Mouse (Mus musculus): ENCODE results near the gene Arhgef10l. TPM values are rescaled to one million over a fixed set of nuclear protein-coding genes. Genes with fewer than 3 reads are reported as not detected.
A peak's percentile ranks its signal among the peaks of the same experiment; 100 is the strongest.

The Arhgef10l gene
- total and polyA plus RNA-seq, 2 experiments, result 17.7 to 69.9 TPM

DNA sequence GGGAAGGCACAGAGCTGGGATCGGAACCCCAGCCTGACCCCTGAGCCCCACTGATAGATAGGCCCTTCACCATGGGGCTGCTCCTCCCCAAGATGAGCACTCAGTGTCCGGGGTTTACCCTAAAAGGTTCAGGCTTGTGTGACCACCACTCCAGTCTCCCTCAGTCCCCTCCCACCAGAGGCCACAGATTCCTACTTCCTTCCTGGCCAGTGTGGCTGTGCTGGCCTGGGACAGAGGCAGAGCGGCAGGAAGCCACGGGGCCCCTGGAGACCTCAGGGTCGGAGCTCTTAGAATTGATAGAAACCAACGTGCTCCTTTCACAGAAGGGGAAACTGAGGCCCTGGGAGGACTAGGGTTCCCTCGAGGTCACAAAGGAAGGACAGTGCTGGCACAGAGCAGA lies 3.4 kb downstream of the Arhgef10l start:
- H3K79me2 ChIP-seq (ENCODE audit: control insufficient read depth, insufficient read depth, low read length), result no peaks in the 10 kb centered on the region
- H3K27ac ChIP-seq (replicated peaks; ENCODE audit: insufficient read depth, low read depth, low read length), result peak overlapping the region; percentile 11; the same call in 1 of the 2 replicates
- TF ChIP-seq CTCF (IDR thresholded peaks at IDR 0.05; ENCODE audit: low read depth, low read length) (no peak), POLR2A (IDR thresholded peaks at IDR 0.05; ENCODE audit: extremely low read depth, insufficient read depth, low read length) (no peak)
- H3K9ac ChIP-seq (ENCODE audit: low read depth, low read length), result no peak overlapping the region
- no peaks in the 10 kb centered on the region for H3K27me3 ChIP-seq (ENCODE audit: control insufficient read depth, insufficient read depth, low read length)
- H3K4me3 ChIP-seq (ENCODE audit: insufficient read depth, low read depth, low read length), result no peak overlapping the region
- 47% methylated on average over 7 of the region's 7 CpGs for WGBS
- H3K4me1 ChIP-seq (ENCODE audit: control insufficient read depth, insufficient read depth, low read length), result peaks cover 3% of the 10 kb centered on the region; the same call in 1 of the 2 replicates
- no peak for DNase-seq (ENCODE audit: extremely low read depth, low read depth, low spot score)
- no peaks in the 10 kb centered on the region for H3K36me3 ChIP-seq (ENCODE audit: control insufficient read depth, insufficient read depth, low read length)

DNA sequence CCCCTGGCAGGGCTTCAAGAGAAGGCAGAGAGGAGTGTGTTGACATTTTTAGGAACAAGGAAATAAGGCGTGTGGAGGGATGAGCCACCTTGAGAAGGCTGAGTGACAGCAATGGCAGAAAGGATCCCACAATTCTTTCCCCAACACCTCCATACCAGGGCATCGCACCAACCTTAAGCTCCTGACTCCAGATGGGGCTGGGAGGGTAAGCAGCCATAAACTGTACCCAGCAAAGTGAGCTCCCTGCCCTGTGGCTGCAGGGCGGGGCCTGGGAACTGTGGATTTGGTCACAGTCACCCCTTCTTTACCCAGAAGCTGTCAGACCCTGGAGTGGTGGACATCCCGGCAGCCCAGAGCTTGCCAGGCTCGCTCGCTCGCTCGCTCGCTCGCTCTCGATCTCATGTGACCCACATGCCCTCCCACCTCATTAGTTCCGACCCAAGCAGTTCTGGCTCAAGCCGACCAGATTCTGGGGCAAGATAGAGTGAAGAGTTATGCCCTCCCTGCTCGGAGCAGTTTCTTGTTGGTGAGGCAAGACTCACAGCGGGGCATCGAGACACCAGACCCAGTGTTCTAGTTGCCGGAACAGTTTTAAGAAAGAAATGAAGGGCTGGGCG lies 4.3 kb downstream of the Arhgef10l start:
- Histone ChIP-seq H3K4me3 (ENCODE audit: insufficient read depth, low read depth, low read length) (no peak overlapping the region), H3K27ac (replicated peaks; ENCODE audit: insufficient read depth, low read depth, low read length) (no peak overlapping the region), H3K9ac (ENCODE audit: low read depth, low read length) (no peak overlapping the region), H3K27me3 (ENCODE audit: control insufficient read depth, insufficient read depth, low read length) (no peaks in the 10 kb centered on the region), H3K36me3 (ENCODE audit: control insufficient read depth, insufficient read depth, low read length) (no peaks in the 10 kb centered on the region), H3K79me2 (ENCODE audit: control insufficient read depth, insufficient read depth, low read length) (no peaks in the 10 kb centered on the region), H3K4me1 (ENCODE audit: control insufficient read depth, insufficient read depth, low read length) (peaks cover 5% of the 10 kb centered on the region)
- WGBS, result 88% methylated on average over 18 of the region's 18 CpGs
- DNase-seq (ENCODE audit: extremely low read depth, low read depth, low spot score), result no peak
- TF ChIP-seq CTCF (IDR thresholded peaks at IDR 0.05; ENCODE audit: low read depth, low read length), result no peak
- TF ChIP-seq POLR2A (IDR thresholded peaks at IDR 0.05; ENCODE audit: extremely low read depth, insufficient read depth, low read length), result no peak

DNA sequence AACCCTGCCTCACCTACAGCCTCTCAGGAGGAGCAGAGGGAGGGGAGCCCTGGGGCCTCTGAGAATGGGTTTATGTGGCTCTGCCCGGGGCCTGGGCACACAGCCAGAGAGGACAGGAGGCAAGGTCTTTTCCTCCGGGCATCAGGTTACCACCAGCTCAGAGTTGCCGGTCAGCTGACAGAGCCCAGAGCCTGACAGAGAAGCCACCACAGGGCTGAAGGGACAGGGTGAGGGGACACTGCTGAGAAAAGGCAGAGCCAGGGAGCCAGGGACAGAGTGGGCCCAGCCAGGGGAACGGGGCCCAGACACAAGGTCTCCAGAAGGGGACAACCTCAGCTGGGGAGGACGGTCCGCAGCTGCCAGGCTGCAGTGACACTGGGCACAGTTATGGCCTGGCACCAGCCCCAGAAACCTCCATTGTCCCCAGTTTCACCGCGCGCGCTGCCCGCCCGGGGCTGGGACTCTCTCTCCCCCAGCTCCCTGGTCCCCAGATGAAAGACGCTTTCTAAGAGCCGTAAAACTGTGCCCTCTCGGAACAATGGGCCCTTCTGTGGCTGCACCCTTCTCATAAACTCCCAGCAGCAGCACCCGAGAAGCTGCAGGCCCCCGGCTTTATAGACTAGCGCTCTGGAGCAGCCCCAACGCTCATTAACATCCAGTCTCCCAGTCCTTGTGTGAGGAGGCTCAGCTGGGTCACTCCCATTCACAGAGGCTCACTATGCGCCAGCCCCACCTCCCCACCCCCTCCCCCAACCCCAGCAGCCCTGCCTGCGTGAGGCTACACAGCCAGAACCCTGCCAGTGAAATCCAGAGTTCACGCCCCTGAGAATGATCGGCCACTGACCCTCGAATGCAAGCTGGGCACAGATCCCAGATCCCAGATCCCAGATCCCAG lies 7.9 kb downstream of the Arhgef10l start:
- no peak for TF ChIP-seq POLR2A (IDR thresholded peaks at IDR 0.05; ENCODE audit: extremely low read depth, insufficient read depth, low read length)
- no peak for TF ChIP-seq CTCF (IDR thresholded peaks at IDR 0.05; ENCODE audit: low read depth, low read length)
- peak overlapping the region; percentile 50 for H3K9ac ChIP-seq (ENCODE audit: low read depth, low read length)
- WGBS, result 15% methylated on average over 24 of the region's 24 CpGs

DNA sequence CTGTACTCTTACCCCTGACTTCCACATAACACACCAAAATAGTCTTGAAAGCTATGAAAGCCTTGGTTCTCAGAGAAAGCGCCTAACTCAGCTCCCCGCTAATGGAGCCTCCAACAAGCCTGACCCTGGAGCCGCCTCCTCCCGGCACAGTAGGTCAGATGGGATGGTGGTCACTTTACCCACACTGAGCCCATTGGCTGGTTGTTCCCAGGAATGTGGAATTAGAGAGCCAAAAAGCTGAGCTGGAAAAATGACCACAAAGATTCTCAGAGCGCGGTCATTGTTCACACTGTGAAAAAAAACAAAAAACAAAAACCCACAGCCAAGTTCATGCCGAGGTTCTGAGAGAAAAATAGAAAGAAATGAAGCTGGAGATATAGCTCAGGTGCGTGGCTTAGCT lies 9.3 kb downstream of the Arhgef10l start:
- H3K4me3 ChIP-seq (ENCODE audit: insufficient read depth, low read depth, low read length), result no peak overlapping the region
- H3K27ac ChIP-seq (replicated peaks; ENCODE audit: insufficient read depth, low read depth, low read length), result no peak overlapping the region
- no peaks in the 10 kb centered on the region for H3K27me3 ChIP-seq (ENCODE audit: control insufficient read depth, insufficient read depth, low read length)
- H3K9ac ChIP-seq (ENCODE audit: low read depth, low read length), result no peak overlapping the region
- 85% methylated on average over 8 of the region's 8 CpGs for whole genome bisulfite sequencing
- peaks cover 5% of the 10 kb centered on the region for H3K4me1 ChIP-seq (ENCODE audit: control insufficient read depth, insufficient read depth, low read length)
- TF ChIP-seq POLR2A (IDR thresholded peaks at IDR 0.05; ENCODE audit: extremely low read depth, insufficient read depth, low read length), result no peak
- TF ChIP-seq CTCF (IDR thresholded peaks at IDR 0.05; ENCODE audit: low read depth, low read length), result no peak
- no peak for DNase-seq (ENCODE audit: extremely low read depth, low read depth, low spot score)
- H3K79me2 ChIP-seq (ENCODE audit: control insufficient read depth, insufficient read depth, low read length), result no peaks in the 10 kb centered on the region
- no peaks in the 10 kb centered on the region for H3K36me3 ChIP-seq (ENCODE audit: control insufficient read depth, insufficient read depth, low read length)

More for the DNA sequence above, 7.9 kb downstream of the Arhgef10l start:
- Histone ChIP-seq H3K36me3 (ENCODE audit: control insufficient read depth, insufficient read depth, low read length) (no peaks in the 10 kb centered on the region), H3K4me1 (ENCODE audit: control insufficient read depth, insufficient read depth, low read length) (peaks cover 5% of the 10 kb centered on the region), H3K27ac (replicated peaks; ENCODE audit: insufficient read depth, low read depth, low read length) (peak overlapping the region; percentile 32), H3K79me2 (ENCODE audit: control insufficient read depth, insufficient read depth, low read length) (no peaks in the 10 kb centered on the region), H3K27me3 (ENCODE audit: control insufficient read depth, insufficient read depth, low read length) (no peaks in the 10 kb centered on the region), H3K4me3 (ENCODE audit: insufficient read depth, low read depth, low read length) (peak overlapping the region; percentile 33; the same call in 1 of the 2 replicates)
- DNase-seq (ENCODE audit: extremely low read depth, low read depth, low spot score), result peak; percentile 76

DNA sequence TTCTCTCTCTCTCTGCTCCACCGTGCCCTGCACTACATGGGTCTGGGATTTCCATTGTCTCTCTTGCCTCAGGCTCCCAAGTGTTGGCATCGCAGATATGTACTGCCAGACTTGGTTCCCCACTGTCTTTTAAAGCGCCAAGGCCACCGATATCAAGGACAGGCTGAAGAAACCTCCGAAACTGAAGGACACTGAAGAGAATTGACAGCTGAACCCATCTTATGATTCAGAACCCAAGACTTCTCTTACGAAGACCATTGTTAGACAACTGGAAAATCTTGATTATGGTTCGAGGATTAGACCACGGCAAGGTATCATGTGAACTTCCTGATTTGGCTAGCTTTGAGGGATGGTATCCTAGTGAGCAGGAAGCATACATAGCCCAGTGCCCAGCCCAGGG lies 11.0 kb downstream of the Arhgef10l start:
- H3K4me3 ChIP-seq (ENCODE audit: insufficient read depth, low read depth, low read length), result no peak overlapping the region
- H3K36me3 ChIP-seq (ENCODE audit: control insufficient read depth, insufficient read depth, low read length), result no peaks in the 10 kb centered on the region
- H3K9ac ChIP-seq (ENCODE audit: low read depth, low read length), result no peak overlapping the region
- no peaks in the 10 kb centered on the region for H3K27me3 ChIP-seq (ENCODE audit: control insufficient read depth, insufficient read depth, low read length)
- peaks cover 5% of the 10 kb centered on the region for H3K4me1 ChIP-seq (ENCODE audit: control insufficient read depth, insufficient read depth, low read length)
- no peak for DNase-seq (ENCODE audit: extremely low read depth, low read depth, low spot score)
- H3K79me2 ChIP-seq (ENCODE audit: control insufficient read depth, insufficient read depth, low read length), result no peaks in the 10 kb centered on the region
- no peak overlapping the region for H3K27ac ChIP-seq (replicated peaks; ENCODE audit: insufficient read depth, low read depth, low read length)
- TF ChIP-seq POLR2A (IDR thresholded peaks at IDR 0.05; ENCODE audit: extremely low read depth, insufficient read depth, low read length), result no peak
- no peak for TF ChIP-seq CTCF (IDR thresholded peaks at IDR 0.05; ENCODE audit: low read depth, low read length)
- 74% methylated on average over 8 of the region's 8 CpGs for WGBS

All from liver, adult 2 months (tissue).